In genomic region chr4:100124935-100125334, GRCm38 (mm10) we compare ENCODE assay signal across 13 mouse cellular contexts. TPM values are rescaled to one million over a fixed set of nuclear protein-coding genes. Genes with fewer than 3 reads are reported as not detected.
"Had no signal": no experiment of that assay in that cellular context is flagged by ENCODE, and none has a peak within 500 bp of the region (broad histone marks: within the 10 kb centered on the region; RNA-seq: fewer than 3 reads in every experiment).

No protein-coding gene starts in this region.

- H3K9me3 ChIP-seq: limb, embryonic 15.5 days; midbrain, embryonic 10.5 days; midbrain, embryonic 15.5 days; neural tube, embryonic 13.5 days; stomach, embryonic 15.5 days had no signal

- H3K4me3 ChIP-seq: limb, embryonic 15.5 days; midbrain, embryonic 10.5 days; midbrain, embryonic 15.5 days; neural tube, embryonic 13.5 days; stomach, embryonic 15.5 days had no signal

- H3K36me3 ChIP-seq: limb, embryonic 15.5 days; midbrain, embryonic 10.5 days; midbrain, embryonic 15.5 days; neural tube, embryonic 13.5 days; stomach, embryonic 15.5 days had no signal

- H3K27me3 ChIP-seq: midbrain, embryonic 15.5 days; neural tube, embryonic 13.5 days; stomach, embryonic 15.5 days had no signal

- ATAC-seq: inflammation-experienced regulatory T-cells, adult 6 months; midbrain, embryonic 15.5 days had no signal

- H3K9ac ChIP-seq: limb, embryonic 15.5 days; liver, embryonic 14.5 days; midbrain, embryonic 15.5 days; neural tube, embryonic 13.5 days; stomach, embryonic 15.5 days had no signal

- H3K4me1 ChIP-seq: midbrain, embryonic 15.5 days had no signal

- H3K4me2 ChIP-seq: limb, embryonic 15.5 days; midbrain, embryonic 15.5 days; neural tube, embryonic 13.5 days; stomach, embryonic 15.5 days had no signal

- DNase-seq: left cerebral cortex, postnatal 4 days; lung, adult 18-20 months; retina, postnatal 1 day; right cerebral cortex, postnatal 4 days; spleen, adult 18-20 months; thymus, postnatal 36 days had no signal

- H3K27ac ChIP-seq: limb, embryonic 15.5 days; liver, embryonic 14.5 days; midbrain, embryonic 10.5 days; midbrain, embryonic 15.5 days; neural tube, embryonic 13.5 days; stomach, embryonic 15.5 days had no signal

RNA-seq across cellular contexts. Expression of gene Ror1, which starts 29.3 kb away (rescaled TPM):
- polyA plus RNA-seq: inflammation-experienced regulatory T-cells, adult 6 months had no signal
